Mouse (Mus musculus): Measurements from ENCODE around the gene Gm9745. TPM values are rescaled to one million over a fixed set of nuclear protein-coding genes. Genes with fewer than 3 reads are reported as not detected.
"Not testable (repeated sequence)": the region's sequence is repeated elsewhere in the genome, so short reads cannot be mapped to it uniquely, and the experiment has no call there.

The Gm9745 gene
- polyA plus RNA-seq (2015; fragmentation: Nextera tagmentation; extraction: Ambion mirVana): 3.8 and 5.4 TPM in 2 replicates

- H3K4me2 ChIP-seq (replicated peaks); H3K4me1 ChIP-seq; H3K27me3 ChIP-seq; H3K4me3 ChIP-seq (replicated peaks); H3K36me3 ChIP-seq; H3K9me3 ChIP-seq (replicated peaks); ATAC-seq (ENCODE audit: insufficient number of reproducible peaks, low FRiP score, low TSS enrichment, low read depth); H3K9ac ChIP-seq; H3K27ac ChIP-seq (replicated peaks): not testable (repeated sequence)
Observed at GRCm38 (mm10) chr13:8948131-8948530, at the start of gene Gm9745. TSS of gene Gm9745 (minus strand) at chr13:8948231.

- Histone ChIP-seq H3K4me3 (replicated peaks) (peak overlapping the region; percentile 87; the same call in 1 of the 2 replicates), H3K4me1 (peaks cover 14% of the 10 kb centered on the region)
- WGBS: 77% methylated on average over 5 of the region's 5 CpGs
- not testable (repeated sequence) for H3K9me3 ChIP-seq (replicated peaks); H3K9ac ChIP-seq; H3K4me2 ChIP-seq (replicated peaks); ATAC-seq (ENCODE audit: insufficient number of reproducible peaks, low FRiP score, low TSS enrichment, low read depth); H3K27me3 ChIP-seq; H3K36me3 ChIP-seq; H3K27ac ChIP-seq (replicated peaks)
Observed at GRCm38 (mm10) chr13:8997221-8997620, 49.2 kb upstream of the Gm9745 start.

GRCm38 (mm10) chr13:8995990-8996786 is 48.2 kb upstream of the Gm9745 start, which contains the start of gene Gtpbp4:
TSS of gene Gtpbp4 (minus strand) at chr13:8996083.
- Histone ChIP-seq H3K9me3 (replicated peaks) (no peaks in the 10 kb centered on the region), H3K4me2 (replicated peaks) (peak within 1 kb of the TSS; percentile 83), H3K27ac (replicated peaks) (peak within 1 kb of the TSS; percentile 76; the same call in 1 of the 2 replicates), H3K9ac (peak within 1 kb of the TSS; percentile 91), H3K27me3 (no peaks in the 10 kb centered on the region), H3K36me3 (peaks cover 1% of the 10 kb centered on the region; the same call in 1 of the 2 replicates), H3K4me1 (peaks cover 14% of the 10 kb centered on the region), H3K4me3 (replicated peaks) (peak within 1 kb of the TSS; percentile 87)
- WGBS: under 1% methylated on average over 51 of the region's 51 CpGs
- ATAC-seq (ENCODE audit: insufficient number of reproducible peaks, low FRiP score, low TSS enrichment, low read depth): peak; percentile 98

GRCm38 (mm10) chr13:8995159-8995989 is 47.3 kb upstream of the Gm9745 start:
- H3K27me3 ChIP-seq: no peaks in the 10 kb centered on the region
- H3K4me2 ChIP-seq (replicated peaks): peak overlapping the region; percentile 83
- 2% methylated on average over 33 of the region's 33 CpGs for WGBS

GRCm38 (mm10) chr13:8992231-8992630 is 44.2 kb upstream of the Gm9745 start:
- peaks cover 14% of the 10 kb centered on the region for H3K4me1 ChIP-seq
- no peak overlapping the region for H3K4me2 ChIP-seq (replicated peaks)
- 89% methylated on average over 6 of the region's 6 CpGs for WGBS
- no peak overlapping the region for H3K27ac ChIP-seq (replicated peaks)
- no peaks in the 10 kb centered on the region for H3K9me3 ChIP-seq (replicated peaks)
- ATAC-seq (ENCODE audit: insufficient number of reproducible peaks, low FRiP score, low TSS enrichment, low read depth): no peak
- H3K36me3 ChIP-seq: peaks cover 36% of the 10 kb centered on the region
- no peak overlapping the region for H3K9ac ChIP-seq
- no peaks in the 10 kb centered on the region for H3K27me3 ChIP-seq
- no peak overlapping the region for H3K4me3 ChIP-seq (replicated peaks)

More at GRCm38 (mm10) chr13:8995159-8995989, 47.3 kb upstream of the Gm9745 start:
- Histone ChIP-seq H3K9me3 (replicated peaks) (no peaks in the 10 kb centered on the region), H3K27ac (replicated peaks) (peak overlapping the region; percentile 52; the same call in 1 of the 2 replicates), H3K4me3 (replicated peaks) (peak overlapping the region; percentile 87), H3K4me1 (peaks cover 14% of the 10 kb centered on the region), H3K9ac (peak overlapping the region; percentile 91), H3K36me3 (peaks cover 10% of the 10 kb centered on the region)
- ATAC-seq (ENCODE audit: insufficient number of reproducible peaks, low FRiP score, low TSS enrichment, low read depth): peak; percentile 48

GRCm38 (mm10) chr13:8972972-8973371 is 24.9 kb upstream of the Gm9745 start:
- H3K9me3 ChIP-seq (replicated peaks): no peaks in the 10 kb centered on the region
- ATAC-seq (ENCODE audit: insufficient number of reproducible peaks, low FRiP score, low TSS enrichment, low read depth): no peak
- no peak overlapping the region for H3K4me3 ChIP-seq (replicated peaks)
- 85% methylated on average over 3 of the region's 3 CpGs for WGBS
- no peak overlapping the region for H3K27ac ChIP-seq (replicated peaks)
- H3K36me3 ChIP-seq: peaks cover 74% of the 10 kb centered on the region
- H3K4me2 ChIP-seq (replicated peaks): no peak overlapping the region
- no peaks in the 10 kb centered on the region for H3K4me1 ChIP-seq
- H3K27me3 ChIP-seq: no peaks in the 10 kb centered on the region
- H3K9ac ChIP-seq: no peak overlapping the region

GRCm38 (mm10) chr13:8972369-8972768 is 24.3 kb upstream of the Gm9745 start:
- Histone ChIP-seq H3K27ac (replicated peaks) (no peak overlapping the region), H3K4me2 (replicated peaks) (no peak overlapping the region), H3K27me3 (no peaks in the 10 kb centered on the region), H3K36me3 (peaks cover 73% of the 10 kb centered on the region), H3K9ac (no peak overlapping the region), H3K4me1 (no peaks in the 10 kb centered on the region), H3K9me3 (replicated peaks) (no peaks in the 10 kb centered on the region), H3K4me3 (replicated peaks) (no peak overlapping the region)
- ATAC-seq (ENCODE audit: insufficient number of reproducible peaks, low FRiP score, low TSS enrichment, low read depth): no peak

GRCm38 (mm10) chr13:8967742-8968141 is 19.7 kb upstream of the Gm9745 start:
- Histone ChIP-seq H3K4me1 (no peaks in the 10 kb centered on the region), H3K9me3 (replicated peaks) (no peaks in the 10 kb centered on the region), H3K9ac (no peak overlapping the region), H3K27me3 (no peaks in the 10 kb centered on the region), H3K36me3 (peaks cover 31% of the 10 kb centered on the region), H3K27ac (replicated peaks) (no peak overlapping the region), H3K4me3 (replicated peaks) (no peak overlapping the region), H3K4me2 (replicated peaks) (no peak overlapping the region)
- 75% methylated on average over 8 of the region's 8 CpGs for WGBS
- no peak for ATAC-seq (ENCODE audit: insufficient number of reproducible peaks, low FRiP score, low TSS enrichment, low read depth)

- H3K9ac ChIP-seq: no peak overlapping the region
- no peaks in the 10 kb centered on the region for H3K27me3 ChIP-seq
- WGBS: 94% methylated on average over 5 of the region's 5 CpGs
- no peak overlapping the region for H3K27ac ChIP-seq (replicated peaks)
- H3K4me2 ChIP-seq (replicated peaks): no peak overlapping the region
- H3K9me3 ChIP-seq (replicated peaks): no peaks in the 10 kb centered on the region
- no peaks in the 10 kb centered on the region for H3K4me1 ChIP-seq
- peaks cover 17% of the 10 kb centered on the region for H3K36me3 ChIP-seq
- H3K4me3 ChIP-seq (replicated peaks): no peak overlapping the region
- ATAC-seq (ENCODE audit: insufficient number of reproducible peaks, low FRiP score, low TSS enrichment, low read depth): no peak
Observed at GRCm38 (mm10) chr13:8965224-8965623, 17.2 kb upstream of the Gm9745 start.

GRCm38 (mm10) chr13:8962266-8962665 is 14.2 kb upstream of the Gm9745 start:
- H3K4me3 ChIP-seq (replicated peaks); H3K27ac ChIP-seq (replicated peaks); H3K4me1 ChIP-seq; H3K9ac ChIP-seq; H3K9me3 ChIP-seq (replicated peaks); H3K36me3 ChIP-seq; ATAC-seq (ENCODE audit: insufficient number of reproducible peaks, low FRiP score, low TSS enrichment, low read depth); H3K4me2 ChIP-seq (replicated peaks); H3K27me3 ChIP-seq: not testable (repeated sequence)
- WGBS: 29% methylated on average over 5 of the region's 5 CpGs

- H3K27ac ChIP-seq (replicated peaks); ATAC-seq (ENCODE audit: insufficient number of reproducible peaks, low FRiP score, low TSS enrichment, low read depth); H3K4me1 ChIP-seq; H3K4me2 ChIP-seq (replicated peaks); H3K9me3 ChIP-seq (replicated peaks); H3K9ac ChIP-seq; H3K36me3 ChIP-seq; H3K4me3 ChIP-seq (replicated peaks); H3K27me3 ChIP-seq: not testable (repeated sequence)
- 56% methylated on average over 3 of the region's 3 CpGs for WGBS
Observed at GRCm38 (mm10) chr13:8961128-8961888, 13.3 kb upstream of the Gm9745 start.

Data from embryonic facial prominence, embryonic 15.5 days (tissue).